Mouse (Mus musculus): ENCODE data around the gene Garnl3.

DNA sequence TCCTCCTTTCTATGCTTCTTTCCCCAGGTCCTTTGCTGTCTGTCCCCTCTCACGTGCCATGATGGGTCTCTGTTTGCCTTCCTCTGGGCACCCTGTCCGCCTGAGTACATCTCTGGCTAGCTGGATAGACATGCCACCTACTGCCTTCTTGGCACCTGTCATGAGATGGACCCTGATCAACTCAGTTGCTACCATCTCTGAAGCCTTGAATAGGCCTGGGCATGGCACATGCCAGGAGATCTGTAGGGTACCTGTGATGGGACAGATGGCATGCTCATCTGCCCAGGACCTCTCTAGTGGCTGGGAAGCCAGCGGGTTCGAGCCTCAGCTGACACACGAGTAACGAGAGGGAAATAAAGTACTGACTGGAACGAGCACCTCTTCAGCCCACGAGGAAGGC lies 157.2 kb downstream of the Garnl3 start:
- TF ChIP-seq POLR2A (IDR thresholded peaks at IDR 0.05; ENCODE audit: control insufficient read depth, low read depth, low read length) (no peak), CTCF (IDR thresholded peaks at IDR 0.05; ENCODE audit: control insufficient read depth, insufficient read depth, insufficient replicate concordance, low read depth, low read length) (no peak)
